ENCODE assay signal across 8 mouse cellular contexts in the genomic region with DNA sequence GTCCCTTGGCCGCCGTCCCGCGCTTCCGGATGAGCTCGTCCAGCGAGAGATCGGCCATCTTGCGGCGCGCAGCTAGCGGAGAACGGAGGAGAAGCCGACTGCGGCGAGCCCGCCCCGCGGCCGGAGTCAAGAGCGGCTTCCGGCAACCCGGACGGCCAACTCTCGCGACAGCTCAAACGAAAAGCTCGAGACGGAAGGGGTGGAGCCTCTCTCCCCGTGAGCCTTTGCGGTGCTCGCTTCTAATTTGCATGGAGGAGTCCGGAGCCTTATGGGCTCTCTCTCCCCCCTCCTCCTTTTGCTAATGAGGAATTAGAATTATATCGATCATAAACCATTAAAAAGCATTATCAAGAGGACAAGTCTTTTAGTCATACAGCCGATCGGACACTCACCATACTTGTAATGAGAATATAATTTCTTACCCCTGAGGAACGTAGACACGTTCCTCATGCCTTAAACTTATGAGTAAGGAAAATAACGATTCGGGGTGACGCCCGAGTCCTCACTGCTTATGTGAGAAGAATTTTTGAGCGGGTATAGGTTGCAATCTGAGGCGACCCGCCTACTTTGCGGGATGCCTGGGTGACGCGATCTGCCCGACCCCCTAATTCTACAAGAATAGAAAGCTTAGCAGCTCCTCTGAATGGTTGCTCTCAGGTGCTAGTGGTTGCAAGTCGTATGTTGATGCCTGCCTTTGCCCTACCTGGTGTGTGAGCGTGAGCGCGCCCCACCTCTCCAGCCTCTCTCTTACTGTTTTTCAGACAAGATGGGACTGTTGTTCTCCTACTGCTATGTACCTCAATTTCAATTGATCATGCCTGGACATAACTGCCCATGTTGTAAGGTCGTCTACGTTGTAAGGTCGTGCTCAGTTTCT. TPM values are rescaled to one million over a fixed set of nuclear protein-coding genes. Genes with fewer than 3 reads are reported as not detected.
DNase-seq lines count a peak whose midpoint lies in the region; ATAC-seq lines count a peak whose summit lies in the region.

A gene (minus strand): TSS at position 189 of the 877 bp plus-strand sequence.

- peak; percentile 99 for DNase-seq in CD8-positive naive resting alpha-beta T cell, adult 2 months (ENCODE audit: low read depth in 2 of 2, low spot score in 2 of 2)
- DNase-seq in c-Kit-positive CD71-negative TER-119-negative erythroid progenitor cells, embryonic 14.5 days (ENCODE audit: low read depth) = peak; percentile 97
- peak; percentile 98 for DNase-seq in forebrain, embryonic 11.5 days (ENCODE audit: low spot score)
- peak; percentile 99 for DNase-seq in kidney, postnatal 36 days
- peak; percentile 97 for DNase-seq in telencephalon, adult 2 months (ENCODE audit: low read depth, low spot score)

- H3K4me2 ChIP-seq in forebrain, embryonic 11.5 days (ENCODE audit: low read depth, low read length, severe bottlenecking) = peak within 1 kb of the TSS; percentile 90
- peak within 1 kb of the TSS; percentile 82 for H3K4me2 ChIP-seq in heart, embryonic 16.5 days (ENCODE audit: low read depth, low read length)
- H3K4me2 ChIP-seq in liver, embryonic 15.5 days = peak within 1 kb of the TSS; percentile 73
- H3K4me2 ChIP-seq in neural tube, embryonic 12.5 days (replicated peaks) = peak within 1 kb of the TSS; percentile 89

- ATAC-seq in forebrain, embryonic 11.5 days (replicated peaks; ENCODE audit: low FRiP score) = peak; percentile 91
- ATAC-seq in heart, embryonic 16.5 days (replicated peaks; ENCODE audit: extremely low read depth, insufficient read depth, low FRiP score) = peak; percentile 92
- peak; percentile 86 for ATAC-seq in liver, embryonic 15.5 days (ENCODE audit: insufficient read depth)
- ATAC-seq in neural tube, embryonic 12.5 days (ENCODE audit: low FRiP score, low read depth) = peak; percentile 92

- H3K27me3 ChIP-seq in forebrain, embryonic 11.5 days (ENCODE audit: control insufficient read depth, insufficient read depth, low read length) = no peaks in the 10 kb centered on the region
- H3K27me3 ChIP-seq in heart, embryonic 16.5 days (ENCODE audit: control insufficient read depth, insufficient read depth, low read length) = no peaks in the 10 kb centered on the region
- no peaks in the 10 kb centered on the region for H3K27me3 ChIP-seq in liver, embryonic 15.5 days
- no peaks in the 10 kb centered on the region for H3K27me3 ChIP-seq in neural tube, embryonic 12.5 days (replicated peaks)

- H3K9ac ChIP-seq in forebrain, embryonic 11.5 days (ENCODE audit: low read length) = peak within 1 kb of the TSS; percentile 96
- peak within 1 kb of the TSS; percentile 99 for H3K9ac ChIP-seq in heart, embryonic 16.5 days (ENCODE audit: low read length)
- H3K9ac ChIP-seq in liver, embryonic 15.5 days = peak within 1 kb of the TSS; percentile 96
- peak within 1 kb of the TSS; percentile 95 for H3K9ac ChIP-seq in neural tube, embryonic 12.5 days

- under 1% methylated on average over 56 of the region's 56 CpGs for WGBS in forebrain, embryonic 11.5 days
- under 1% methylated on average over 56 of the region's 56 CpGs for WGBS in heart, embryonic 16.5 days
- under 1% methylated on average over 56 of the region's 56 CpGs for WGBS in liver, embryonic 15.5 days (ENCODE audit: insufficient replicate concordance)
- WGBS in neural tube, embryonic 12.5 days = under 1% methylated on average over 56 of the region's 56 CpGs

- peaks cover 7% of the 10 kb centered on the region; the same call in 1 of the 2 replicates for H3K4me1 ChIP-seq in forebrain, embryonic 11.5 days (replicated peaks; ENCODE audit: control insufficient read depth, insufficient read depth, low read length)
- H3K4me1 ChIP-seq in heart, embryonic 16.5 days (ENCODE audit: control insufficient read depth, insufficient read depth, low read length) = peaks cover 11% of the 10 kb centered on the region
- H3K4me1 ChIP-seq in liver, embryonic 15.5 days (replicated peaks) = peaks cover 51% of the 10 kb centered on the region
- H3K4me1 ChIP-seq in neural tube, embryonic 12.5 days = peaks cover 12% of the 10 kb centered on the region

- H3K4me3 ChIP-seq in forebrain, embryonic 11.5 days (ENCODE audit: low read depth, low read length) = peak within 1 kb of the TSS; percentile 94
- peak within 1 kb of the TSS; percentile 98 for H3K4me3 ChIP-seq in heart, embryonic 16.5 days (ENCODE audit: low read length)
- peak within 1 kb of the TSS; percentile 72 for H3K4me3 ChIP-seq in liver, embryonic 15.5 days (replicated peaks)
- H3K4me3 ChIP-seq in neural tube, embryonic 12.5 days = peak within 1 kb of the TSS; percentile 95

- no peaks in the 10 kb centered on the region for H3K9me3 ChIP-seq in forebrain, embryonic 11.5 days (ENCODE audit: control insufficient read depth, low read length)
- no peaks in the 10 kb centered on the region for H3K9me3 ChIP-seq in heart, embryonic 16.5 days (replicated peaks; ENCODE audit: control insufficient read depth, low read length)
- H3K9me3 ChIP-seq in liver, embryonic 15.5 days (replicated peaks) = no peaks in the 10 kb centered on the region
- H3K9me3 ChIP-seq in neural tube, embryonic 12.5 days = no peaks in the 10 kb centered on the region

- peak within 1 kb of the TSS; percentile 96 for H3K27ac ChIP-seq in forebrain, embryonic 11.5 days (ENCODE audit: low read depth, low read length)
- peak within 1 kb of the TSS; percentile 99 for H3K27ac ChIP-seq in heart, embryonic 16.5 days (ENCODE audit: low read length)
- H3K27ac ChIP-seq in liver, embryonic 15.5 days (replicated peaks) = peak within 1 kb of the TSS; percentile 97
- H3K27ac ChIP-seq in neural tube, embryonic 12.5 days = peak within 1 kb of the TSS; percentile 93

- peaks cover 9% of the 10 kb centered on the region; the same call in 1 of the 2 replicates for H3K36me3 ChIP-seq in forebrain, embryonic 11.5 days (ENCODE audit: control insufficient read depth, insufficient read depth, low read length)
- peaks cover 18% of the 10 kb centered on the region for H3K36me3 ChIP-seq in heart, embryonic 16.5 days (ENCODE audit: control insufficient read depth, insufficient read depth)
- peaks cover 45% of the 10 kb centered on the region for H3K36me3 ChIP-seq in liver, embryonic 15.5 days (replicated peaks)
- H3K36me3 ChIP-seq in neural tube, embryonic 12.5 days = peaks cover 36% of the 10 kb centered on the region

RNA-seq across cellular contexts. Expression of the gene that starts here (rescaled TPM):
- 183 and 196 TPM in 2 replicates for polyA plus RNA-seq in forebrain, embryonic 11.5 days (2014; fragmentation: Nextera tagmentation; extraction: Ambion mirVana)
- polyA plus RNA-seq in heart, embryonic 16.5 days (2015; fragmentation: Nextera tagmentation; extraction: Ambion mirVana) = 75.9 and 79.0 TPM in 2 replicates
- 55.5 and 61.3 TPM in 2 replicates for polyA plus RNA-seq in liver, embryonic 15.5 days (2015; fragmentation: Nextera tagmentation; extraction: Ambion mirVana)
- 160 and 168 TPM in 2 replicates for polyA plus RNA-seq in neural tube, embryonic 12.5 days (2016; fragmentation: Nextera tagmentation; extraction: Ambion mirVana)

Comparison
In these comparisons a context has a peak if more than half of its experiments do, and no peak if none do; other contexts are left out.
1. Peak in every context shown above with its lines: DNase-seq, ATAC-seq, H3K4me3 ChIP-seq and H3K27ac ChIP-seq.